Mouse (Mus musculus): Measurements from ENCODE around the gene Mcpt2. TPM values are rescaled to one million over a fixed set of nuclear protein-coding genes. Genes with fewer than 3 reads are reported as not detected.
"Not testable (repeated sequence)": the region's sequence is repeated elsewhere in the genome, so short reads cannot be mapped to it uniquely, and the experiment has no call there.

The Mcpt2 gene
- total RNA-seq (2017), result not detected in 2 replicates

GRCm38 (mm10) chr14:56041792-56042191 lies at the start of gene Mcpt2:
Gene Mcpt2, plus strand, starts transcription at chr14:56042041.
- ATAC-seq (replicated peaks; ENCODE audit: low read depth, poor library complexity, severe bottlenecking), result not testable (repeated sequence)

- no peak for ATAC-seq (replicated peaks; ENCODE audit: low read depth, poor library complexity, severe bottlenecking)
Measured at GRCm38 (mm10) chr14:56013147-56013546, 28.7 kb upstream of the Mcpt2 start.

- ATAC-seq (replicated peaks; ENCODE audit: low read depth, poor library complexity, severe bottlenecking), result no peak
Measured at GRCm38 (mm10) chr14:56013924-56014323, 27.9 kb upstream of the Mcpt2 start.

GRCm38 (mm10) chr14:56017671-56018070 lies 24.2 kb upstream of the Mcpt2 start, which contains the start of gene Mcpt1:
Gene Mcpt1, plus strand, starts transcription at chr14:56017971.
- ATAC-seq (replicated peaks; ENCODE audit: low read depth, poor library complexity, severe bottlenecking), result not testable (repeated sequence)

GRCm38 (mm10) chr14:56019446-56019845 lies 22.4 kb upstream of the Mcpt2 start:
- ATAC-seq (replicated peaks; ENCODE audit: low read depth, poor library complexity, severe bottlenecking), result no peak

- peak; percentile 63; the same call in 1 of the 2 replicates for ATAC-seq (replicated peaks; ENCODE audit: low read depth, poor library complexity, severe bottlenecking)
Measured at GRCm38 (mm10) chr14:56021305-56021704, 20.5 kb upstream of the Mcpt2 start.

GRCm38 (mm10) chr14:56030395-56030794 lies 11.4 kb upstream of the Mcpt2 start, which contains the start of gene Mcpt9:
Gene Mcpt9, minus strand, starts transcription at chr14:56030495.
- not testable (repeated sequence) for ATAC-seq (replicated peaks; ENCODE audit: low read depth, poor library complexity, severe bottlenecking)

- ATAC-seq (replicated peaks; ENCODE audit: low read depth, poor library complexity, severe bottlenecking), result peak; percentile 50; the same call in 1 of the 2 replicates
Measured at GRCm38 (mm10) chr14:56034433-56034832, 7.4 kb upstream of the Mcpt2 start.

- no peak; the same call in 1 of the 2 replicates for ATAC-seq (replicated peaks; ENCODE audit: low read depth, poor library complexity, severe bottlenecking)
Measured at GRCm38 (mm10) chr14:56055408-56055807, 13.6 kb downstream of the Mcpt2 start.

GRCm38 (mm10) chr14:56057722-56058121 lies 15.9 kb downstream of the Mcpt2 start:
- ATAC-seq (replicated peaks; ENCODE audit: low read depth, poor library complexity, severe bottlenecking), result no peak

- ATAC-seq (replicated peaks; ENCODE audit: low read depth, poor library complexity, severe bottlenecking), result not testable (repeated sequence)
Measured at GRCm38 (mm10) chr14:56062213-56062612, 20.4 kb downstream of the Mcpt2 start, which contains the start of gene Mcpt4. Gene Mcpt4, minus strand, starts transcription at chr14:56062313.

- ATAC-seq (replicated peaks; ENCODE audit: low read depth, poor library complexity, severe bottlenecking), result no peak
Measured at GRCm38 (mm10) chr14:56082016-56082415, 40.2 kb downstream of the Mcpt2 start.

- ATAC-seq (replicated peaks; ENCODE audit: low read depth, poor library complexity, severe bottlenecking), result peak; percentile 69
Measured at GRCm38 (mm10) chr14:56085167-56085566, 43.3 kb downstream of the Mcpt2 start, which contains the start of gene Mcpt8. Gene Mcpt8, minus strand, starts transcription at chr14:56085273.

- no peak for ATAC-seq (replicated peaks; ENCODE audit: low read depth, poor library complexity, severe bottlenecking)
Measured at GRCm38 (mm10) chr14:56086711-56087110, 44.9 kb downstream of the Mcpt2 start.

GRCm38 (mm10) chr14:56093353-56093752 lies 51.5 kb downstream of the Mcpt2 start:
- peak; percentile 77 for ATAC-seq (replicated peaks; ENCODE audit: low read depth, poor library complexity, severe bottlenecking)

Other genes starting within 250 kb of the Mcpt2 start
- not detected in 2 replicates for gene Nfatc4, start 218.9 kb upstream of the Mcpt2 start, total RNA-seq (2017)
- 5.9 and 6.5 TPM in 2 replicates for gene Nynrin, start 188.0 kb upstream of the Mcpt2 start, total RNA-seq (2017)
- not detected in 2 replicates for gene Cbln3, start 157.6 kb upstream of the Mcpt2 start, total RNA-seq (2017)
- 17.4 and 20.9 TPM in 2 replicates for gene Khnyn, start 157.1 kb upstream of the Mcpt2 start, total RNA-seq (2017)
- gene Sdr39u1, start 141.7 kb upstream of the Mcpt2 start, total RNA-seq (2017), result 7.8 and 11.8 TPM in 2 replicates
- gene Cma1, start 97.4 kb upstream of the Mcpt2 start, total RNA-seq (2017), result not detected in 2 replicates
- not detected in 2 replicates for gene Cma2, start 91.1 kb upstream of the Mcpt2 start, total RNA-seq (2017)
- not detected in 2 replicates for gene Mcpt1, start 24.1 kb upstream of the Mcpt2 start, total RNA-seq (2017)
- not detected in 2 replicates for gene Mcpt9, start 11.5 kb upstream of the Mcpt2 start, total RNA-seq (2017)
- not detected in 2 replicates for gene Mcpt4, start 20.3 kb downstream of the Mcpt2 start, total RNA-seq (2017)
- gene Mcpt8, start 43.2 kb downstream of the Mcpt2 start, total RNA-seq (2017), result 14.9 and 21.7 TPM in 2 replicates
- 450 and 522 TPM in 2 replicates for gene Ctsg, start 60.5 kb downstream of the Mcpt2 start, total RNA-seq (2017)
- gene Gzme, start 78.6 kb downstream of the Mcpt2 start, total RNA-seq (2017), result not detected in 2 replicates
- not detected in 2 replicates for gene Gzmd, start 90.6 kb downstream of the Mcpt2 start, total RNA-seq (2017)
- not detected in 2 replicates for gene Gzmg, start 117.5 kb downstream of the Mcpt2 start, total RNA-seq (2017)
- not detected in 2 replicates for gene Gzmn, start 132.6 kb downstream of the Mcpt2 start, total RNA-seq (2017)
- not detected in 2 replicates for gene Gzmf, start 169.4 kb downstream of the Mcpt2 start, total RNA-seq (2017)
- not detected in 2 replicates for gene Gzmc, start 192.6 kb downstream of the Mcpt2 start, total RNA-seq (2017)
- 0.91 and 2.1 TPM in 2 replicates for gene Gzmb, start 220.2 kb downstream of the Mcpt2 start, total RNA-seq (2017)